Mouse (Mus musculus) thymus, adult 18-20 months (tissue): ENCODE data around the gene Drc3.

ENCODE experiments used
- DNase-seq, 2 experiments: peaks; one replicate each; pipeline ENCODE4 v3.0.0; 2022; ENCODE audit warnings: mixed read lengths in 2 of 2

The Drc3 gene

GRCm38 (mm10) chr11:60338291-60338690, 14.8 kb upstream of the Drc3 start:
- peak; percentile 14 to 43 for DNase-seq

- DNase-seq: no peak
Observed at GRCm38 (mm10) chr11:60339361-60339760, 13.8 kb upstream of the Drc3 start.

- no peak for DNase-seq
Observed at GRCm38 (mm10) chr11:60345868-60346267, 7.3 kb upstream of the Drc3 start.

- DNase-seq: no peak
Observed at GRCm38 (mm10) chr11:60346537-60346936, 6.6 kb upstream of the Drc3 start.

- no peak for DNase-seq
Observed at GRCm38 (mm10) chr11:60351388-60351787, 1.7 kb upstream of the Drc3 start.

GRCm38 (mm10) chr11:60351925-60352371, 1.2 kb upstream of the Drc3 start:
- DNase-seq: no peak

GRCm38 (mm10) chr11:60355952-60356351, 2.8 kb downstream of the Drc3 start:
- no peak for DNase-seq

GRCm38 (mm10) chr11:60357116-60357515, 4.0 kb downstream of the Drc3 start:
- no peak for DNase-seq

- no peak for DNase-seq
Observed at GRCm38 (mm10) chr11:60358548-60358947, 5.4 kb downstream of the Drc3 start.

GRCm38 (mm10) chr11:60359138-60359537, 6.0 kb downstream of the Drc3 start:
- no peak for DNase-seq

- DNase-seq: no peak
Observed at GRCm38 (mm10) chr11:60359936-60360335, 6.8 kb downstream of the Drc3 start.

GRCm38 (mm10) chr11:60360631-60361201, 7.6 kb downstream of the Drc3 start:
- no peak for DNase-seq

- no peak for DNase-seq
Observed at GRCm38 (mm10) chr11:60366239-60367019, 13.3 kb downstream of the Drc3 start.

- no peak for DNase-seq
Observed at GRCm38 (mm10) chr11:60367256-60367655, 14.1 kb downstream of the Drc3 start.

GRCm38 (mm10) chr11:60368909-60369308, 15.8 kb downstream of the Drc3 start:
- no peak for DNase-seq

- no peak for DNase-seq
Observed at GRCm38 (mm10) chr11:60369448-60369847, 16.3 kb downstream of the Drc3 start.

GRCm38 (mm10) chr11:60370431-60370830, 17.3 kb downstream of the Drc3 start:
- DNase-seq: no peak

- DNase-seq: no peak
Observed at GRCm38 (mm10) chr11:60374481-60374880, 21.4 kb downstream of the Drc3 start.

GRCm38 (mm10) chr11:60383518-60383917, 30.4 kb downstream of the Drc3 start:
- DNase-seq: no peak

- DNase-seq: no peak
Observed at GRCm38 (mm10) chr11:60384762-60385421, 31.8 kb downstream of the Drc3 start.

GRCm38 (mm10) chr11:60385946-60386345, 32.8 kb downstream of the Drc3 start:
- no peak for DNase-seq

- DNase-seq: no peak
Observed at GRCm38 (mm10) chr11:60387944-60388343, 34.8 kb downstream of the Drc3 start.

- no peak for DNase-seq
Observed at GRCm38 (mm10) chr11:60391346-60391745, 38.2 kb downstream of the Drc3 start.

- no peak for DNase-seq
Observed at GRCm38 (mm10) chr11:60396546-60396945, 43.4 kb downstream of the Drc3 start.
